Mouse (Mus musculus) right cerebral cortex, postnatal 14 days (tissue): Measurements from ENCODE around the gene Gm12258.

Experiments used
- DNase-seq: peaks from one replicate; pipeline ENCODE4 v3.0.0; 2022

Gene Gm12258

GRCm38 (mm10) chr11:58903511-58904409 is 56.8 kb downstream of the Gm12258 start, which contains the start of gene Zfp39:
Gene Zfp39 (minus strand): TSS chr11:58904225.
- DNase-seq = peak; percentile 95

GRCm38 (mm10) chr11:58904410-58904718 is 57.4 kb downstream of the Gm12258 start:
- no peak for DNase-seq

DNA sequence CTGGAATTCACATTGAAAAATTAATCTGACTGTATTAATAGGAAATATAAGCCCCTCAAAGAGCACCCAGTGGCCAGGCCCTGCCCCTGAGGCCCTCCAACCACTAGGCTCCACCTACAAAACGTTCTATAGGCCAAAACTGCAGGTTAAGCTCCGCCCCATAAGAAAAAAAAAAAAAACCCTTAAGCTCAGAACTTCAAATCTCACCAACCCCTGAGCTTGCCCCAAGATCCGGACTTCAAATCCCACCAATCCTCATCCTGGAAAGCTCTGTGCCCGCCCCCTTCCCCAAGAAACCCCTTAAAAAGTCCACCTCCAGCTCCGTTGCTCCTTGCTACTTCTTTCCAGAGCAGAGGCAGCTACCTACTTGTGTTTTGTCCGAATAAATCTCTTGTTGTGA is 57.9 kb downstream of the Gm12258 start:
- DNase-seq = no peak
